11 mouse cellular contexts compared by ENCODE assay signal in genomic region chr2:85067903-85068625, GRCm38 (mm10). TPM values are rescaled to one million over a fixed set of nuclear protein-coding genes. Genes with fewer than 3 reads are reported as not detected.
A peak's percentile ranks its signal among the peaks of the same experiment; 100 is the strongest.
DNase-seq lines count a peak whose midpoint lies in the region; ATAC-seq and TF ChIP-seq lines count a peak whose summit lies in the region.
"Had no signal": no experiment of that assay in that cellular context is flagged by ENCODE, and none has a peak within 500 bp of the region (broad histone marks: within the 10 kb centered on the region; RNA-seq: fewer than 3 reads in every experiment).

No protein-coding gene starts in this region.

- no peaks in the 10 kb centered on the region for H3K9me3 ChIP-seq in hindbrain, postnatal 0 days (ENCODE audit: low read length)
- H3K9me3 ChIP-seq in hindbrain, embryonic 13.5 days, result no peaks in the 10 kb centered on the region
- H3K9me3 ChIP-seq in embryonic facial prominence, embryonic 14.5 days (ENCODE audit: control insufficient read depth, low read length), result no peaks in the 10 kb centered on the region
- no peaks in the 10 kb centered on the region for H3K9me3 ChIP-seq in stomach, embryonic 16.5 days (replicated peaks; ENCODE audit: control insufficient read depth, low read length)

- H3K4me1 ChIP-seq in hindbrain, postnatal 0 days (ENCODE audit: insufficient read depth, low read length), result no peaks in the 10 kb centered on the region
- peaks cover 3% of the 10 kb centered on the region; the same call in 1 of the 2 replicates for H3K4me1 ChIP-seq in hindbrain, embryonic 13.5 days (replicated peaks)
- no peaks in the 10 kb centered on the region for H3K4me1 ChIP-seq in embryonic facial prominence, embryonic 14.5 days (ENCODE audit: control insufficient read depth, insufficient read depth, low read length)
- peaks cover 30% of the 10 kb centered on the region for H3K4me1 ChIP-seq in stomach, embryonic 16.5 days (ENCODE audit: control insufficient read depth, insufficient read depth, low read length)

- 70% methylated on average over 10 of the region's 10 CpGs for WGBS in hindbrain, postnatal 0 days
- 70% methylated on average over 10 of the region's 10 CpGs for WGBS in hindbrain, embryonic 13.5 days
- 72% methylated on average over 10 of the region's 10 CpGs for WGBS in embryonic facial prominence, embryonic 14.5 days
- 55% methylated on average over 10 of the region's 10 CpGs for WGBS in stomach, embryonic 16.5 days

- no peaks in the 10 kb centered on the region for H3K27me3 ChIP-seq in hindbrain, postnatal 0 days (ENCODE audit: insufficient read depth, low read length)
- no peaks in the 10 kb centered on the region for H3K27me3 ChIP-seq in hindbrain, embryonic 13.5 days
- H3K27me3 ChIP-seq in embryonic facial prominence, embryonic 14.5 days (replicated peaks; ENCODE audit: control insufficient read depth, insufficient read depth, low read length), result no peaks in the 10 kb centered on the region
- no peaks in the 10 kb centered on the region for H3K27me3 ChIP-seq in stomach, embryonic 16.5 days (ENCODE audit: control insufficient read depth, insufficient read depth, low read length)

- TF ChIP-seq CTCF in hindbrain, postnatal 0 days (IDR thresholded peaks at IDR 0.05; ENCODE audit: low read depth), result no peak

- no peak overlapping the region for H3K4me2 ChIP-seq in hindbrain, postnatal 0 days (ENCODE audit: low read depth, low read length)
- H3K4me2 ChIP-seq in hindbrain, embryonic 13.5 days, result no peak overlapping the region
- H3K4me2 ChIP-seq in embryonic facial prominence, embryonic 14.5 days (ENCODE audit: low read depth, low read length), result no peak overlapping the region
- peak overlapping the region; percentile 17; the same call in 1 of the 2 replicates for H3K4me2 ChIP-seq in stomach, embryonic 16.5 days (ENCODE audit: low read depth, low read length)
- H3K4me2 ChIP-seq: liver, embryonic 11.5 days had no signal

- no peak overlapping the region for H3K9ac ChIP-seq in hindbrain, postnatal 0 days (replicated peaks; ENCODE audit: low read length)
- H3K9ac ChIP-seq in hindbrain, embryonic 13.5 days, result no peak overlapping the region
- H3K9ac ChIP-seq in embryonic facial prominence, embryonic 14.5 days (ENCODE audit: low read depth, low read length), result no peak overlapping the region
- peak overlapping the region; percentile 40; the same call in 1 of the 2 replicates for H3K9ac ChIP-seq in stomach, embryonic 16.5 days (ENCODE audit: low read length)

- peak; percentile 26 for DNase-seq in hindbrain, postnatal 0 days (ENCODE audit: low spot score)
- peak; percentile 25 to 28 for DNase-seq in lung, postnatal 4 days
- no peak for DNase-seq in lung, postnatal 10 days
- peak; percentile 16 for DNase-seq in embryonic facial prominence, embryonic 14.5 days (ENCODE audit: low spot score)
- DNase-seq in right cerebral cortex, postnatal 25 days, result no peak
- DNase-seq: heart, adult 18-20 months; heart, postnatal 10 days; thymus, postnatal 14 days had no signal

- H3K27ac ChIP-seq in hindbrain, postnatal 0 days, result no peak overlapping the region
- H3K27ac ChIP-seq in hindbrain, embryonic 13.5 days, result no peak overlapping the region
- H3K27ac ChIP-seq in embryonic facial prominence, embryonic 14.5 days (replicated peaks; ENCODE audit: low read depth, low read length), result no peak overlapping the region
- peak overlapping the region; percentile 56 for H3K27ac ChIP-seq in stomach, embryonic 16.5 days (ENCODE audit: low read length)

- H3K4me3 ChIP-seq in hindbrain, postnatal 0 days (ENCODE audit: low read length), result no peak overlapping the region
- no peak overlapping the region for H3K4me3 ChIP-seq in hindbrain, embryonic 13.5 days
- no peak overlapping the region for H3K4me3 ChIP-seq in embryonic facial prominence, embryonic 14.5 days (ENCODE audit: low read depth, low read length)
- H3K4me3 ChIP-seq in stomach, embryonic 16.5 days (replicated peaks; ENCODE audit: low read length), result no peak overlapping the region

- ATAC-seq in hindbrain, postnatal 0 days, result 0 out of 2 replicates have a peak, but pooled peaks have one; percentile 30
- no peak; the same call in 1 of the 2 replicates for ATAC-seq in hindbrain, embryonic 13.5 days (ENCODE audit: low FRiP score)
- ATAC-seq in embryonic facial prominence, embryonic 14.5 days (ENCODE audit: low read depth), result no peak
- peak; percentile 73; the same call in 1 of the 2 replicates for ATAC-seq in stomach, embryonic 16.5 days (ENCODE audit: insufficient read depth, low FRiP score)

- peaks cover 33% of the 10 kb centered on the region for H3K36me3 ChIP-seq in hindbrain, postnatal 0 days (ENCODE audit: insufficient read depth, low read length)
- peaks cover 75% of the 10 kb centered on the region for H3K36me3 ChIP-seq in hindbrain, embryonic 13.5 days
- peaks cover 71% of the 10 kb centered on the region for H3K36me3 ChIP-seq in embryonic facial prominence, embryonic 14.5 days (ENCODE audit: control insufficient read depth, insufficient read depth, low read length)
- peaks cover 24% of the 10 kb centered on the region; the same call in 1 of the 2 replicates for H3K36me3 ChIP-seq in stomach, embryonic 16.5 days (ENCODE audit: control insufficient read depth, insufficient read depth, low read length)

RNA-seq across cellular contexts. Expression of gene Tnks1bp1, which starts 20.2 kb away (rescaled TPM):
- total RNA-seq in hindbrain, postnatal 0 days (2014; rRNA removed), result 70.0 and 113 TPM in 2 replicates
- 17.4 and 19.3 TPM in 2 replicates for polyA plus RNA-seq in hindbrain, postnatal 0 days (2015; fragmentation: Nextera tagmentation; extraction: Ambion mirVana)
- 27.2 and 30.2 TPM in 2 replicates for polyA plus RNA-seq in hindbrain, embryonic 13.5 days (2015; fragmentation: Nextera tagmentation; extraction: Ambion mirVana)
- polyA plus RNA-seq in embryonic facial prominence, embryonic 14.5 days (2014; fragmentation: Nextera tagmentation; extraction: Ambion mirVana), result 14.7 and 16.6 TPM in 2 replicates
- polyA plus RNA-seq in stomach, embryonic 16.5 days (2015; fragmentation: Nextera tagmentation; extraction: Ambion mirVana), result 66.9 and 81.6 TPM in 2 replicates

RNA-seq across cellular contexts. Expression of gene P2rx3, which starts 30.8 kb away (rescaled TPM):
- total RNA-seq in hindbrain, postnatal 0 days (2014; rRNA removed), result 1.1 and 1.7 TPM in 2 replicates
- 2.6 and 3.3 TPM in 2 replicates for polyA plus RNA-seq in hindbrain, postnatal 0 days (2015; fragmentation: Nextera tagmentation; extraction: Ambion mirVana)
- polyA plus RNA-seq in hindbrain, embryonic 13.5 days (2015; fragmentation: Nextera tagmentation; extraction: Ambion mirVana), result 19.3 and 20.3 TPM in 2 replicates
- polyA plus RNA-seq in embryonic facial prominence, embryonic 14.5 days (2014; fragmentation: Nextera tagmentation; extraction: Ambion mirVana), result 6.7 and 7.0 TPM in 2 replicates
- polyA plus RNA-seq in stomach, embryonic 16.5 days (2015; fragmentation: Nextera tagmentation; extraction: Ambion mirVana), result 1.6 and 1.8 TPM in 2 replicates

RNA-seq across cellular contexts. Expression of gene Ssrp1, which starts 31.0 kb away (rescaled TPM):
- total RNA-seq in hindbrain, postnatal 0 days (2014; rRNA removed), result 178 and 196 TPM in 2 replicates
- polyA plus RNA-seq in hindbrain, postnatal 0 days (2015; fragmentation: Nextera tagmentation; extraction: Ambion mirVana), result 141 and 142 TPM in 2 replicates
- 190 and 199 TPM in 2 replicates for polyA plus RNA-seq in hindbrain, embryonic 13.5 days (2015; fragmentation: Nextera tagmentation; extraction: Ambion mirVana)
- polyA plus RNA-seq in embryonic facial prominence, embryonic 14.5 days (2014; fragmentation: Nextera tagmentation; extraction: Ambion mirVana), result 217 and 272 TPM in 2 replicates
- 211 and 239 TPM in 2 replicates for polyA plus RNA-seq in stomach, embryonic 16.5 days (2015; fragmentation: Nextera tagmentation; extraction: Ambion mirVana)

Comparison
In these comparisons a context has a peak if more than half of its experiments do, and no peak if none do; other contexts are left out.
1. ATAC-seq: peak in hindbrain, postnatal 0 days (single experiment) and stomach, embryonic 16.5 days (single experiment); none in hindbrain, embryonic 13.5 days (single experiment) and embryonic facial prominence, embryonic 14.5 days (single experiment).
2. DNase-seq: peak in hindbrain, postnatal 0 days (single experiment), lung, postnatal 4 days (2 of 2) and embryonic facial prominence, embryonic 14.5 days (single experiment); none in lung, postnatal 10 days (single experiment) and right cerebral cortex, postnatal 25 days (single experiment).